Mouse (Mus musculus): ENCODE data around the gene Scrn3.

Scrn3 gene

GRCm38 (mm10) chr2:73312152-73313116 is at the start of gene Scrn3, which contains the start of gene Cir1:
Gene Scrn3 (plus strand): TSS chr2:73312601.
Gene Cir1 (minus strand): TSS chr2:73312701.
- DNase-seq (ENCODE audit: low read depth in 1 of 2, low spot score in 2 of 2): peak; percentile 86

- no peak for DNase-seq (ENCODE audit: low read depth in 1 of 2, low spot score in 2 of 2)
Observed at GRCm38 (mm10) chr2:73263172-73263765, 49.1 kb upstream of the Scrn3 start.

GRCm38 (mm10) chr2:73263794-73264610 is 48.4 kb upstream of the Scrn3 start:
- DNase-seq (ENCODE audit: low read depth in 1 of 2, low spot score in 2 of 2): no peak

DNA sequence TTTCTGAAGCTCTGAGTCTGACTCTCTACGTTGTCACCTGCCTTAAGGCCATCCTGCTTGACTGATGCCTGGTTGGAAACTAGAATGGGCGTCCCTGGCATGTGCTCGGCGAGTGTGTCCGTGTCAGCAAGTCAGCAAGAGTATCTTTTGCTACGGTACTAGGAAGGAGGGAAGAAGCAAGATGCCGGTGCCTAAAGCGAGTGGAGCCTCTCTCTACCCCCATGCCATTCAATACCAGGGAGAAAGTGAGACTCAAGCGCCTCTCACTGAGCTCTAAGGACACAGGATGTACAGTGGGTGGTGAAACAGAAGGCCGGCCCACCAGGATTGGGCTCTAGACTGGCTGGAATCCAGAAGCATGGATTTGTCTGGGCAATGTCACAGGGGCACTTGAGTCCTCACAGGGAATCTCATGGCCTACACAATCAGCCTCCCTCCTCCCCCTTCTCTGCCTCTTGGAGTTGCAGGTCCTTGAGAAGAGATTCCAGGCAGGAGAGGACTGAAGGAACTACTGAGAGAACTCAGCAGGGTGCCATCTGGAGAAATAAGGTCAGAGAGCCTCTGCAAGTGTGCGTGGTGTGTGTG is 47.7 kb upstream of the Scrn3 start:
- no peak for DNase-seq (ENCODE audit: low read depth in 1 of 2, low spot score in 2 of 2)

- DNase-seq (ENCODE audit: low read depth in 1 of 2, low spot score in 2 of 2): no peak
Observed at GRCm38 (mm10) chr2:73266011-73266410, 46.4 kb upstream of the Scrn3 start.

DNA sequence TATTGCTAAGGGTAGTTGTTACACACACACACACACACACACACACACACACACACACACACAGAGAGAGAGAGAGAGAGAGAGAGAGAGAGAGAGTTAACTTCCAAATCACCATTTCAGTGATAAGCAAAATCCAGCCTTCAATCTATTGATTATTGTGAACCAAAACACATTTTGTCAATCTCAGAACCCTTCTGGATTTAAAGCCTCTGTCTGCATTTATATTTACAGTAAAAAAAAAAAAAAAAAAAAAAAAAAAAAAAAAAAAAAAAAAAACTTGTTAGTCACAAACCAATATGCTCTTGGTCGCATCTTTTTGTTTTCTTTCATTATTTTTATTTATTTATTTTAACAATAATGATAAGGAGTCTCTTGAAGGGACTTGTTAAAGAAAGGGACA is 45.8 kb upstream of the Scrn3 start:
- no peak for DNase-seq (ENCODE audit: low read depth in 1 of 2, low spot score in 2 of 2)

GRCm38 (mm10) chr2:73267231-73267630 is 45.2 kb upstream of the Scrn3 start:
- no peak for DNase-seq (ENCODE audit: low read depth in 1 of 2, low spot score in 2 of 2)

- no peak for DNase-seq (ENCODE audit: low read depth in 1 of 2, low spot score in 2 of 2)
Observed at GRCm38 (mm10) chr2:73267818-73268217, 44.6 kb upstream of the Scrn3 start.

DNA sequence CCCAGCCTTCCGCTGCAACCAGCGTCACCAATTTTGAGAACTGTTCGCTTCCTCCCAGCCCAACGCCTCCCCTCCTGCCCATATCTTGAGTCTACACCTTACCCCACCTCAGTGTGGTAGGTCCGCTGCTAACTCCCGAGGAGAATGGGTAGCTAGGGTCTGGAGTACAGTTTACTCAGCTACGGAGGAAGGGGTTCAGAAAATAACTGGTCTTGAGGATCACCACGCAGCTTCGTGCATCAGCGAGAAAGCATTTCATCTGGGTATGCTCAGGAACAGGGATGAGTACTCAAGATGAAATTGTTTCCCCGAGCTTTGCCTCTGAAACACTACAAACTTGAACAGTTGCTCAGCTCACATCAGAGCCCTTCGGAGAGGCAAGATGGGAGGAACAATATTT is 44.1 kb upstream of the Scrn3 start:
- DNase-seq (ENCODE audit: low read depth in 1 of 2, low spot score in 2 of 2): no peak

DNA sequence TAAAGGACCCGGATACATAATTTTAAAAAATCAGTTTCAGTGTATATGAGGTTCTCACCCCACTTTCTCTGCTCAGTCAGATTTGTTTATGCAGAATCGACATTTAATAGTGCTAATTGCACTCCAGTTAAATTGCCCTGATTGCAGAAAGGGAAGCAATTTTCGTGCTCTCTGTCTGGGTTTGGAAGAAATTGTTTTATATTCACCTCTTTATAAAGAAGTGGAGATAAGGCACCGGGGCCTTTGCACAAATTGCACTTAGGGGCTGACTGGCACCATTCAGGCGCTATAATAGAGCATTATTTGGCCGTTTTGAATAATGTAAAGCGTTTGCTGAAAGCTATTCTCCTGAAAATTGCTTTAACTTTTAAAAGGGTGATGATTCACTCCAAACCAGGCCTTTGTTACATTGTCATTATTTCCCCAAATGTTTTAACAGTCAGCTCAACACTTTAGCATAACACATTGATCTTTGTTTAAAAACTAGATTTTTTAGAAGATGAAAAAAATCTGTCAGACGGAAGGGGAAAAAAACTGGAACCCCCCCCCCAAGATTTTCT is 43.5 kb upstream of the Scrn3 start:
- DNase-seq (ENCODE audit: low read depth in 1 of 2, low spot score in 2 of 2): no peak

- DNase-seq (ENCODE audit: low read depth in 1 of 2, low spot score in 2 of 2): no peak
Observed at GRCm38 (mm10) chr2:73269666-73270065, 42.7 kb upstream of the Scrn3 start.

DNA sequence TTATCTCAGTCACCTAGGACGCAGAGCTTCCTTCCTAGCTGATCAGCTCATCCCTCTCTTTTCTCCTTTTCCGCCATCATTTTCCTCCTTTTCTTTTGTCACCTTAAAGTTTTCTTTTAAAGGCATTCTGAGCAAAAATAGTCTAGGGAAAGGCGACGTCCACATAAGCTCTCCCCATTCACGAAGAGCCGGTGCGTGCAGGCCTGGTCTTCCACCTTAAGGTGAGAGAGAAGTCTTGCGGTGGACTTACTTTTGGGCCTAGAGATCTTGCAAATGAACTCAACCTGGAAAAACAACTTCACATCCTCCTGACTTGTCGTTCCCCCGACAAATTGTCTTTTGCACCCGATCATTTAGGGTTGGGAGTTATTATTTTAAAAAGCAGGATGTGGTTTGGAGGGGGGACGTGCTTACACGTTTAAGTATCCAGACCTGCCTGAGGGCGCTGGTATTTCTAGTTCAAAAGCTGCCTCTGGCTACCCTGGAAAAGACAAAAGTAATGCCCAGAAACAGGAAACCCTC is 42.3 kb upstream of the Scrn3 start:
- DNase-seq (ENCODE audit: low read depth in 1 of 2, low spot score in 2 of 2): no peak

DNA sequence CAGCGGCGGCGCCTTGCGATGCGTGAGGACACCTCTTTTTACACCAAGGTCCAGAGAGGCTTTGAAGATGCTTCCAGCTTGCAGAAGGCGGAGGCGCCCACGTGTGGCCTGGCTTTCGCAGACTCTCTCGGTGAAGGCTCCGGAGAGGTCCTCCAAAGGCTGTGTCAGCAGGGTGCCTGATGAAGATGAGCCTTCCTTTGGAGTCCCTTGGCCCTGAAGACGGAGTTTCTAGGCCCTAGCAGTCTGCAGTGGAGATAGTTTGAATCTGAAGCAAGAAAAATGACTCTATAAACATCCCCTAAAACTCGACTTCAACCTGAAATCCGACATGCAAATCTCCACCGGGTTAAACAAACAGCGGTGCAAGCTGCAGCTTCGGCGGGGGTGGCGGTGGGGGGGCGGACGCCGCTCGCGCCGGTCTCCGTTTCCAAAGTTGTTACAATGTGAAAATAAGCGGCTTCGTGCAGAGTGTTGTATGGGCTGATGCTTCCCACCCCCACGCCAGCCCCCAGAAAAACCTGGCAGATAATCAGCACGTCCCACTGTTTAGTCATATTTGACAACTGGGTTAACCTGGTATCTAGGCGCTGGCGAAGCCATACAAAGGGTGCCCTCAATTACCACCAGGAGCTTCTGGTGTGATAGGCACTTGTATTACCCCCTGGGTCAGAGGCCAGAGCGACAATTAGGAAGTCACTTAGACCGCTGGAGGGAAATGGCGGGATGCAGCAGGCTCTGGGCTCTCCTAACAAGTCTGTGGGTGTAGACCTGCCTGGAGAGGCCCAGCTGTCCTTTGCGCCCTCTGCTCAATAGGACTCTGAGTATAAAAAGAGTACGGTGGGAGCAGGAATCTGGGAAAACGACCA is 41.6 kb upstream of the Scrn3 start:
- no peak for DNase-seq (ENCODE audit: low read depth in 1 of 2, low spot score in 2 of 2)

DNA sequence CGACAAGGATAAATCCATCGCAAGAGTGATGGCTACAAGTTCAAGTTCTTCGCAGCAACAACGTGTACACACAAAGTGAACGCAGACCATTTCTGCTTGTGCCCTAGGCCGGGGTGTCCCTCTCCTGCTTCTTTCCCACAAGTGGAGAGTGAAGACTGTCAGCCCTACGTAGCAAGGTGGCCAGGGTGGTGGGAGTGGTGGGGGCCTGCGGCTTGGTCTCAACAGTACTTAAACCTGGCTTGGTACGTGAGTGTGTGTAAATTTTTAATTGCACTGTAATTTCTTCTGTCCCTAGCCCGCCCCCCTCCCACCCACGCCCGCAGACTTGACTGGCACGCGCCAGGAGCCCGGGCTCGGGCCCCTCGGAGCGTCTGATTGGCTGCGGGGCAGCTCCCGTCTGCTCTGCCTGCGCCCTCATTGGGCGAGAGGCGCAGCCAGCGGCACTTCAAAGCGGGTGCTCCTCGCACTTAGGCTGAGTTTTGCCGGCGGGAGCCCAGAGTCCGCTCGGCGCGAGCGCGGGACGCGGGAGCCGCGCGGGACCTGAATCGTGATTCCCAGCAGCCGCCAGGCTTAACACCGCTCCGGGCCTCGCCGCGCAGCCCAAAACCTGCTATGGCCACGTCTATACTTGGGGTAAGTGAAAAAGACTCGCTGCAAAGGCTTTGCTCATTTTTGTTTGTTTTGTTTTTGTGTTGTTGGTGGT is 40.8 kb upstream of the Scrn3 start, which contains the start of gene Sp9:
Gene Sp9 (plus strand): TSS at position 467 of the 703 bp plus-strand sequence.
- no peak for DNase-seq (ENCODE audit: low read depth in 1 of 2, low spot score in 2 of 2)

GRCm38 (mm10) chr2:73272351-73273248 is 39.8 kb upstream of the Scrn3 start:
- no peak for DNase-seq (ENCODE audit: low read depth in 1 of 2, low spot score in 2 of 2)

DNA sequence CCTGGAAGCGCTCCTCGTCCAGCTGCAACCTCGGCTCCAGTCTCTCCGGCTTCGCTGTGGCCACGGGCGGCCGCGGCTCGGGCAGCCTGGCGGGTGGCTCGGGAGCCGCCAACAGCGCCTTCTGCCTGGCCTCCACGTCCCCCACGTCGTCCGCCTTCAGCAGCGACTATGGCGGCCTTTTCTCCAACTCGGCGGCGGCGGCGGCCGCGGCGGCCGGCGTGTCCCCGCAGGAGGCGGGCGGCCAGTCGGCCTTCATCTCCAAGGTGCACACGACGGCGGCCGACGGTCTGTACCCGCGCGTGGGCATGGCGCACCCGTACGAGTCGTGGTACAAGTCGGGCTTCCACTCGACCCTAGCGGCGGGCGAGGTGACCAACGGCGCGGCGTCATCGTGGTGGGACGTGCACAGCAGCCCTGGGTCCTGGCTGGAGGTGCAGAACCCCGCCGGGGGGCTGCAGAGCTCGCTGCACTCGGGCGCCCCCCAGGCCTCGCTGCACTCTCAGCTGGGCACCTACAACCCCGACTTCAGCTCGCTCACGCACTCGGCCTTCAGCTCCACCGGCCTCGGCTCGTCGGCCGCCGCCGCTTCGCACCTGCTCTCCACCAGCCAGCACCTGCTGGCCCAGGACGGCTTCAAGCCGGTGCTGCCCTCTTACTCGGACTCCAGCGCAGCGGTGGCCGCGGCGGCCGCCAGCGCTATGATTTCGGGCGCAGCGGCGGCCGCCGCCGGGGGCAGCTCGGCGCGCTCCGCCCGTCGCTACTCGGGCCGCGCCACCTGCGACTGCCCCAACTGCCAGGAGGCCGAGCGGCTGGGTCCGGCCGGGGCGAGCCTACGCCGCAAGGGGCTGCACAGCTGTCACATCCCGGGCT is 38.9 kb upstream of the Scrn3 start:
- no peak for DNase-seq (ENCODE audit: low read depth in 1 of 2, low spot score in 2 of 2)

Measured in monocyte, adult 2 months (primary cell).